Mouse (Mus musculus) intestine, embryonic 14.5 days (tissue): ENCODE results near the gene Dnajb2. TPM values are rescaled to one million over a fixed set of nuclear protein-coding genes. Genes with fewer than 3 reads are reported as not detected.
A peak's percentile ranks its signal among the peaks of the same experiment; 100 is the strongest.

Experiments used
- ATAC-seq: fragments of 200-750 bp; cut with Nextera tagmentation; replicated peaks from 2 replicates; pipeline ENCODE4 v1.8.0; 2017; ENCODE audit warnings: low read depth, moderate number of reproducible peaks, moderate TSS enrichment, moderate library complexity; ENCODE audit not compliant: low FRiP score, low TSS enrichment
- DNase-seq: peaks from one replicate; pipeline ENCODE4 v3.0.0-alpha.2; 2018; ENCODE audit warnings: low spot score
- H3K27ac ChIP-seq: fragments of 300-500 bp; sonication (generic); 2 replicates; pipeline ENCODE4 v1.5.1; 2014; ENCODE audit warnings: low read depth, mild to moderate bottlenecking, control low read depth
- H3K27me3 ChIP-seq: fragments of 300-500 bp; sonication (generic); replicated peaks from 2 replicates; pipeline ENCODE4 v1.6.1; 2014; ENCODE audit warnings: low read length, control low read depth; ENCODE audit not compliant: control insufficient read depth, insufficient read depth
- H3K36me3 ChIP-seq: fragments of 300-500 bp; sonication (generic); 2 replicates; pipeline ENCODE4 v1.6.1; 2014; ENCODE audit warnings: low read length, control low read depth; ENCODE audit not compliant: control insufficient read depth, insufficient read depth
- H3K4me1 ChIP-seq: fragments of 300-500 bp; sonication (generic); replicated peaks from 2 replicates; pipeline ENCODE4 v1.6.1; 2014; ENCODE audit warnings: low read length, control low read depth, mixed read lengths; ENCODE audit not compliant: control insufficient read depth, insufficient read depth
- H3K4me2 ChIP-seq: fragments of 300-500 bp; sonication (generic); 2 replicates; pipeline ENCODE4 v1.6.1; 2014; ENCODE audit warnings: low read length
- H3K4me3 ChIP-seq: fragments of 300-500 bp; sonication (generic); 2 replicates; pipeline ENCODE4 v1.5.1; 2014; ENCODE audit warnings: low read depth, low read length, control low read depth, mixed read lengths
- H3K9ac ChIP-seq: fragments of 300-500 bp; sonication (generic); 2 replicates; pipeline ENCODE4 v1.6.1; 2014; ENCODE audit warnings: mild to moderate bottlenecking, low read length
- H3K9me3 ChIP-seq: fragments of 300-500 bp; sonication (generic); 2 replicates; pipeline ENCODE4 v1.6.1; 2016; ENCODE audit warnings: low read length, control low read depth; ENCODE audit not compliant: control insufficient read depth
- WGBS: fragments of 180-500 bp; shearing (Covaris S2); extraction: QIAGEN DNeasy Blood & Tissue Kit; methylation state at CpG from one replicate; pipeline ENCODE4 v1.1.7; 2014; 5-methylcytosine and 5-hydroxymethylcytosine counted together
- polyA plus RNA-seq: library from polyadenylated mRNA; unstranded; fragments of >200 nt; fragmentation: Nextera tagmentation; extraction: Ambion mirVana; gene quantifications from 2 replicates; pipeline ENCODE4 v1.2.1, GENCODE M21; 2014

Dnajb2 gene
- polyA plus RNA-seq, 1 experiment from 2014 or later, result 14.2 TPM

- H3K27ac ChIP-seq, result no peak overlapping the region
- DNase-seq (no peak), ATAC-seq (no peak)
- H3K4me2 ChIP-seq, result no peak overlapping the region
- peaks cover 15% of the 10 kb centered on the region for H3K4me1 ChIP-seq
- no peak overlapping the region for H3K4me3 ChIP-seq
- no peaks in the 10 kb centered on the region for H3K9me3 ChIP-seq
- no peaks in the 10 kb centered on the region for H3K27me3 ChIP-seq
- WGBS, result 73% methylated on average over 13 of the region's 13 CpGs
- H3K9ac ChIP-seq, result no peak overlapping the region
- H3K36me3 ChIP-seq, result no peaks in the 10 kb centered on the region
Observed at GRCm38 (mm10) chr1:75252308-75252707, 16.1 kb downstream of the Dnajb2 start.

DNA sequence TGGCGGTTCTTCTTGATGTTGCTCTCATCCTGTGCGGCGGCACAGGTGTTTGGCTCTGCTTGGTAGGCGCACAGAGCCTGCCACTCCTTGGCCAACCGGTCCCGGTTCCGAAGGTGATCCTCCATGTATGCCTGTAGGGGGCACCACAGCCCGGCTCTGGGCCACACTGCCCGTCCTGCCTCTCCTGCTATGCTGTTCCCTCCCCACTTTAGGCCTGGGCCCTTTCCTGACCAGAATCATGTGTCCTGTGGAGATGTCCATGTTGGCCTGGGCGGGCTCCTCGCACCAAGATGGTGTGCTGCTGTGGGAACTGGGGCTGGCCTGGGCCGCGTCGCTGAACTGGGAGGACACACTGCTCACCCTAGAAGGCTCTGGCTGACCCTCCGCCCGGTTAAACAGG lies 16.8 kb downstream of the Dnajb2 start:
- no peak overlapping the region for H3K4me2 ChIP-seq

DNA sequence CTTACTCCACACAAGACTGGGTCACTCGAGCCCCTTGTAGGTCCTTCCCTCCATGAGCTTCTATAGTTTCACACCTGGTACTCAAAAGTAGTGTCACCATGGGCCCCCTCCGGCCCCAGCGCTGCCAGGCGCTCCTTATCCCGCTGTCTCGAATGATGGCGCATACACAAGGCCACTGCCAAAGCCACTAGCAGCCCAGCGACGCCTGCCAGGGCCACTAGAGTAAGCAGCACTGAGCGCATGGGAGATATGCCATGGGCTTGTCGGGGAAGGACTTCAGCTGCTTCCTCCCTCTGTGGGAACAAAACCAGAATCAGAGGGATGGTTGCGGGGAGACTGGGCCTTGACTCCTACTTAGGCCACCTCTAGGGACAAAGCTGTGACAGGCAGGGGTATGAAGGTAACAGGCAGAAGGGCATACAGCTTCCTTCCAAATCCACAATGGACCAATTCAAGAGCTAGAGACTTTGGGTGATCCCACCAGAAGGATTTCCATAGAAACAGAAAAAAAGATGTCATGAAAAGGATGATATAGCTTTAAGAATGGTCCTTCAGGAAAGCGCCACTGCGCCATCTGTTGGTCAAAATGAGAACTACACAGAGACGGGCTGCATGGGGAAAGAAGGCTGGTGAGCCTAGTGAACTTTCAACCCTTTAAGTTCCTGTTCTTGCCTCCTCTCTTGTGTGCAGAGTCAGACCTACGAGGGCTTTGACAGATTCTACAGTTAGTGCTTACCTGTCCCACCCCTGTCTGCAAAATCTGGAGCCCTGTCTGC lies 17.8 kb downstream of the Dnajb2 start:
- Histone ChIP-seq H3K9me3 (no peaks in the 10 kb centered on the region), H3K9ac (no peak overlapping the region), H3K27me3 (no peaks in the 10 kb centered on the region), H3K36me3 (no peaks in the 10 kb centered on the region), H3K27ac (no peak overlapping the region), H3K4me1 (0 out of 2 replicates have a peak, but pooled peaks cover 5% of the 10 kb centered on the region), H3K4me3 (no peak overlapping the region), H3K4me2 (no peak overlapping the region)
- DNase-seq (peak; percentile 95), ATAC-seq (no peak)
- WGBS, result 63% methylated on average over 16 of the region's 16 CpGs

More for the DNA sequence above, 16.8 kb downstream of the Dnajb2 start:
- no peaks in the 10 kb centered on the region for H3K36me3 ChIP-seq
- ATAC-seq (no peak), DNase-seq (no peak)
- H3K4me3 ChIP-seq, result no peak overlapping the region
- 81% methylated on average over 16 of the region's 16 CpGs for WGBS
- H3K27ac ChIP-seq, result no peak overlapping the region
- no peak overlapping the region for H3K9ac ChIP-seq
- no peaks in the 10 kb centered on the region for H3K27me3 ChIP-seq
- peaks cover 10% of the 10 kb centered on the region for H3K4me1 ChIP-seq
- H3K9me3 ChIP-seq, result no peaks in the 10 kb centered on the region

DNA sequence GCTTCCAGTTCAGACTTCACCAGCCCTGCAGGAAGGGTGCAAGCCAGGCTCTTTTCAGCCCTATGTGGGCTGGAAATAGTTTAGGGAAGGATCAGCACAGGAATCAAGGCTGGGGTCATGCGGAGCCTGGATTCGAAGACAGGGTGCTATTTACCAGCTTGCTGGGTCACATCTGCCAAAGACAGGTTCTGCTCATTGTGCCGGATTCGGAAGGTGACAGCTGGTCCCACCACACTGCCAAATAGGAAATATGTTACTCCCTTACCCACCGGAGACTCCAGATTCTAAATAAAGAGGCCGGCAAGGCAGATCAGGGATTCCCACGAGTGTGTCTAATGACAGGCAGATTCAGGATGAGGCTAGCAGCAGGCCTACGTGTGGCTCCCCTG lies 18.4 kb downstream of the Dnajb2 start:
- WGBS, result 73% methylated on average over 8 of the region's 8 CpGs
- no peak for ATAC-seq
- no peaks in the 10 kb centered on the region for H3K27me3 ChIP-seq
- H3K27ac ChIP-seq, result no peak overlapping the region
- H3K4me3 ChIP-seq, result no peak overlapping the region
- no peaks in the 10 kb centered on the region for H3K36me3 ChIP-seq
- 0 out of 2 replicates have a peak, but pooled peaks cover 5% of the 10 kb centered on the region for H3K4me1 ChIP-seq
- no peak overlapping the region for H3K4me2 ChIP-seq
- no peaks in the 10 kb centered on the region for H3K9me3 ChIP-seq
- no peak overlapping the region for H3K9ac ChIP-seq
- DNase-seq, result no peak

- Histone ChIP-seq H3K9ac (no peak overlapping the region), H3K27me3 (no peaks in the 10 kb centered on the region), H3K4me3 (no peak overlapping the region), H3K4me1 (0 out of 2 replicates have a peak, but pooled peaks cover 5% of the 10 kb centered on the region), H3K9me3 (no peaks in the 10 kb centered on the region), H3K4me2 (no peak overlapping the region), H3K27ac (no peak overlapping the region), H3K36me3 (no peaks in the 10 kb centered on the region)
- no peak for DNase-seq
- no peak for ATAC-seq
- WGBS, result 63% methylated on average over 10 of the region's 10 CpGs
Observed at GRCm38 (mm10) chr1:75255516-75256046, 19.4 kb downstream of the Dnajb2 start.

DNA sequence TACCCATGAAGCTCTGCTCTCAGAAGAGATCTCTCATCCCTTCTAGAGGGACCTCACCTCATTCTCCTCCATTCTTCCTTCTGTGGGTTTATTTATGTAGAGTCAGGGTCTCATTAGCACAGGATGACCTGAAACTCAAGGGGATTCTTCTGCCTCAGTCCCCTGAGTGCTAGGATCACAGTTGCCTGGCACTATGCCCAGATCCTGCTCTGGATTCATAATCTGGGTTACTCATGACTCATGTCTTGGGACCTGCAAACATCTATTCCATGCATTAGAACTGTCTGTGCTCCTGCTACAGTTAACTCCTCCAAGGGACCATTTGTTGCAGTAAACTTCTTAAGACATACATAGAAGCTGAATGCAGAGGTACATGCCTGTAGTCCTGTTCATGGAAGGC lies 25.1 kb downstream of the Dnajb2 start:
- Histone ChIP-seq H3K27ac (no peak overlapping the region), H3K4me1 (no peaks in the 10 kb centered on the region), H3K36me3 (no peaks in the 10 kb centered on the region), H3K9ac (no peak overlapping the region), H3K27me3 (peaks cover 43% of the 10 kb centered on the region), H3K4me2 (no peak overlapping the region), H3K9me3 (no peaks in the 10 kb centered on the region), H3K4me3 (no peak overlapping the region)
- ATAC-seq (no peak), DNase-seq (no peak)

DNA sequence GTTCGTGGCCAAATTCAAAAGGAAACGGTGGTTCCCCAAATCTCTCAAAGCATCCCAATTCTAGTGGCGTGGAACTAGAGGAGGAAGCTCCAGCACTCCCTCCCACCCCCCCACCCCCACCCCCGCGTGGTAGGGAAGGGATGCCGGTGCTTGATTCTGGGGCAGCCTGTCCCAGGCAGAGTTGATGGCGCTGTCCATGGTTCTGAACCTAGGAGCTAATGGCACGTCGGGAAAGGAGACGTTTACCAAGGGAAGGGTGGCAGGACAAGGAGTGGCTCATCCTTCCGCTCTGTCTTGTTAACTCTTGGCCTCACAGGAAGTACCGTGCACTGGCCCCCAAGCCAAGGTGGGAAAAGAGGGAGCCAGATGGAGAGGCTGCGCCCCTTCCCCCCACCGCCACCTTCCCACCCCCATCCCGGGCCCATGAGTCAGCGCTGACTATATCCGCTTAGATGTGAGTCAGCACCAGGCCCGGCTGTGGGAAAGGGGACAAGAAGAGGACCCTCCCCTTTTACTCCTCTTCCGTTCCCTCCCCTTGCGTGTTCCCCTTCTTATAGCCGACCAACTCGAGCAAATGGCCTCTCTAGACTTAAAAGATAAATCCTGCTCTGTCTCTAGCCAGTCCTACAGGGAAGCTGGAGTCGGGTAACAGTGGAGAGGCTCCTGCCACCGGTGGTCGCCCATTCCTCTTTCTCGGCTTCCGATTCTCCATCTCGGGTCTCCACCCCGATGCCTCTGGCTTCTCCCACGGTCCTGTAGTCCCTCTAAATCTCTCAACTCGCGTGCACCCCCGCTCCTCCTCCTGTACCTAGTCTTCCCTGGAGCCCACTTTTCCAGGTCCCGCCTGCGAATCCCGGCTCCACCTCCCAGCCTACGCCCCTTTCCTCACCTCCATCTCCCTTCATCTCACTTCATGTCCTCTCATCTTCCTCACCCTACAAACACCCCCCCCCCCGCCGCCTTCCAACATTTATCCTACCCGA lies 27.1 kb downstream of the Dnajb2 start:
- H3K4me3 ChIP-seq, result no peak overlapping the region
- H3K27me3 ChIP-seq, result peaks cover 49% of the 10 kb centered on the region
- no peak overlapping the region for H3K27ac ChIP-seq
- no peaks in the 10 kb centered on the region for H3K9me3 ChIP-seq
- no peaks in the 10 kb centered on the region for H3K36me3 ChIP-seq
- DNase-seq (peak; percentile 92), ATAC-seq (0 out of 2 replicates have a peak, but pooled peaks have one; percentile 58)
- H3K9ac ChIP-seq, result no peak overlapping the region
- WGBS, result 2% methylated on average over 40 of the region's 40 CpGs
- H3K4me1 ChIP-seq, result no peaks in the 10 kb centered on the region
- peak overlapping the region; percentile 11 for H3K4me2 ChIP-seq

- ATAC-seq (no peak), DNase-seq (no peak)
- Histone ChIP-seq H3K9me3 (no peaks in the 10 kb centered on the region), H3K9ac (no peak within 1 kb of the TSS), H3K4me1 (no peaks in the 10 kb centered on the region), H3K27ac (no peak within 1 kb of the TSS), H3K4me3 (0 out of 2 replicates have a peak within 1 kb of the TSS, but pooled peaks have one; percentile 4), H3K4me2 (peak within 1 kb of the TSS; percentile 11), H3K36me3 (no peaks in the 10 kb centered on the region), H3K27me3 (peaks cover 52% of the 10 kb centered on the region)
- WGBS, result 11% methylated on average over 30 of the region's 32 CpGs
Observed at GRCm38 (mm10) chr1:75264091-75264880, 28.1 kb downstream of the Dnajb2 start, which contains the start of gene Ptprn. TSS of gene Ptprn (minus strand) at chr1:75264502.
